Mouse (Mus musculus) left cerebral cortex, postnatal 4 days (tissue): ENCODE measurements around the gene Nup133. TPM values are rescaled to one million over a fixed set of nuclear protein-coding genes. Genes with fewer than 3 reads are reported as not detected.

Experiments
- DNase-seq: peaks from one replicate; pipeline ENCODE4 v3.0.0-alpha.2; 2022
- intact Hi-C: fragments of 180-260 bp; cut with DNase I; formaldehyde crosslinking; loops from one replicate; pipeline ENCODE4 v1.15.1; 2025
- total RNA-seq, 2 experiments: library from RNA; stranded (reverse); gene quantifications; 2 replicates each; pipeline ENCODE4 v1.2.3; 2021

Nup133 gene
- total RNA-seq, 2 experiments from 2014 or later = 27.6 to 28.9 TPM

DNA sequence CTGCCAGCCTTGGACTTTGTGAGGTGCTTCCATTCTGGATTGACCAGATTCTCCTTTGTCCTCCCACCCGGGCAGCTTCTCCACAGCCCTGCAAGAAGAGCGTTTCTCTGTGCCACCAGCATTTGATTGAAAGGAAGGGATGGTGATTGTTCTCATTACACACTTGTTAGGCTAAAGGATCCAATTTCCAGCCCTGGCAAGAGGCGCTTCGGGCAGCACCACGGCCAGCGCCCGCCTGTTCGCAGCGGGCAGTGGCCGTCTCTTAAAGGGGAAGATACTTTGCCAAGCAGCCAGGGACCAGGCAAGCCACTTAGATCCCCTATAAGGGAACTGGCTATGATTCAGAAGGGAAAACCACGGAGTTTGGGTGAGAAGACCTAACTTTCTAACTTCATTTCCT is 57.8 kb downstream of the Nup133 start:
- intact Hi-C loops = no loop called here
- DNase-seq = peak; percentile 63

DNA sequence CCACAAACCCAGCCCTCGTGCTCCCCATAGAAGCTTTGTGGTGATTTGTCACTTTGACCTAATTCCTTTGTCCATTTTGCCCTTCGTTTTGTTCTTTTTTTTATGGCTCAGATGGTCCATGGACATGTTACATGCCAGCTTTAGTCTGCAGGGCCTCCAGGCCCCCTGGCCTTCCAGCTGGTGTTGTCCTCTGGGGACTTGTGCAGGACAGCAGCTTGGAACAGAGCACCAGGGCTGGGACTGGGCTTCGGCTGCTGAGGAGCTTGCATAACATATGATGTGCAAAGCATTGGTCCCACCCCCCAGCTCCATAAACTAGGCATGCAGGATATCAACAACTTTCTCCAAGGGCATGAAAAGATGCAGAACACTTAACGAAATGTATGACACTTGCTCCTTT is 59.3 kb downstream of the Nup133 start:
- no peak for DNase-seq
- intact Hi-C loops = loop anchor here (5.0 kb wide), 1 partner anchor 42 kb away; no protein-coding TSS in a partner anchor

DNA sequence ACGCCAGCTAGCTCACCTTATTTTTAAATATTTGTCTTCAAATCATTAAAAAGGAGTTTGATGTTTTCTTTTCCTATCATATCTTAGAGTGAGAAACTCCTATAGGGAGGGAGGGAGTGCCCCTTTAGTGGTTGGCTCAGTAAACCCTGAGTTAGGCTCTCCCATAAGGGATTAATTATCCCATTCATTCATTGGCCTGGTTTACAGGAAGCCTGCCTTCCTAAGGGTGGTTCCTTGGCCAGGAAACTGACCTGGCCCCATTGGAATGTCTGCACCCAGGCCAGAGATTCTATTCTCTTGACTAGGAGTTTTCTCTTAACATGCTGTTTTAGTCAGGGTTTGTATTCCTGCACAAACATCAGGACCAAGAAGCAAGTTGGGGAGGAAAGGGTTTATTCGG is 61.1 kb downstream of the Nup133 start:
- no peak for DNase-seq
- intact Hi-C loops = loop anchor here (5.0 kb wide), 1 partner anchor 41 kb away; no protein-coding TSS in a partner anchor

DNA sequence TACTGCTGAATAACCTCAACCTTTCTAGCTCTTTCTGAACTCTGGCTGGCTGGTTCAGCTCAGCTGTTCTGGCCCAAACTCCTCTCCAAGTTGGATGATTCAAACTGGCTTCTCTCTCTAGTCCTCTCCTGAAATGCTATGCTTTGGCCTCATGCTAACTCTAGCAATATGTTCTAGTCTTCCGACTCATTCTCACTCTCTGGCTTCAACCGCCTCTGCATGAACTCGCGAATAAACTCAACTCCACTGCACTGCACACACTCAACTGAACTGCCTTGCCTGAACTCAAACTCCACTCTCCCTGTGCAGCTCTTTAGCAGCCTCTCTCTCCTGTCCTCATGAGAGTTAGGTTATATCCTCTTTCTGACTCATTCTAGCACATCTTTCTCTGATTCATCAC is 61.9 kb downstream of the Nup133 start:
- intact Hi-C loops = loop anchor here (5.0 kb wide), 1 partner anchor 40 kb away; no protein-coding TSS in a partner anchor
- no peak for DNase-seq

DNA sequence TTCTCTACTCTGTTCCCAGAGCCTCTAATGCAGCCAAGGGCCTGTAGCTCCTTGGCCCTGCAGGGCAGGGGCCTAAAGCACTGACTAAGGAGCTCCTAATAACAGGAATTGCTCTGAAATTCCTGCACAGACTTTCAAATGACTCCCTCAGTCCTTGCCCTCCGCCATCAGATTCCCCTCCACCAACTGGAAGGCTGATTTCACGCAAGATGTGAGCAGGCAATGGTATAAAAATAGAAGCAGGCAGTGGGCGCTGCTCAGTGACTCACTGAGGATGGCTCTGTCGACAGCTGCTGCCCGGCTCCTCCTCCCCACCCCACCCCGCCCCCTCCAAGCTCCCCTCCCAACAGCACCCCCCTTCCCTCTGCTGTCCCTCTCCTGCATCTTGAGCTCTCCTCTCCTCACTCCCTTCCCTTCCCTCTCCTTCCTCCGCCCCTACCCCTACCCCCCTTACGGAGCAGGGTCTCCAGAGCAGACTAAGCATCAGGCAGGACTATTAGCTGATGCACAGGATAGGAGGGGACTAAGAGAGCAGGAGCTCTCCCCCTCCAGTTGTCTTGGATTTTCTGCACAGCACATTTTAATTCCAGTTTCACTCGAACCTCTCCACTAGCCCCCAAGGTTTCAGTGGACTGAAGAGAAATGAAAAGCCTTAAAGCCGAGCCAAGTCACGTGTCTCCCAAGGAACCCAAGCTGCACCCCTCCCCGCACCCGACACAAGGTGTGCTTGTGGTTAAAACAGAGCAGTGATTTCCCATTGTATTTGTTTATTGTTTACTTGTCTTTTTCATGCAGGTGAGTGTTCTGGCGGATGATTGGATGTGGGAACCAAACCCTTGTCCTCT is 64.1 kb downstream of the Nup133 start:
- intact Hi-C loops = loop anchor here (5.0 kb wide), 1 partner anchor 38 kb away; no protein-coding TSS in a partner anchor
- peak; percentile 34 for DNase-seq

DNA sequence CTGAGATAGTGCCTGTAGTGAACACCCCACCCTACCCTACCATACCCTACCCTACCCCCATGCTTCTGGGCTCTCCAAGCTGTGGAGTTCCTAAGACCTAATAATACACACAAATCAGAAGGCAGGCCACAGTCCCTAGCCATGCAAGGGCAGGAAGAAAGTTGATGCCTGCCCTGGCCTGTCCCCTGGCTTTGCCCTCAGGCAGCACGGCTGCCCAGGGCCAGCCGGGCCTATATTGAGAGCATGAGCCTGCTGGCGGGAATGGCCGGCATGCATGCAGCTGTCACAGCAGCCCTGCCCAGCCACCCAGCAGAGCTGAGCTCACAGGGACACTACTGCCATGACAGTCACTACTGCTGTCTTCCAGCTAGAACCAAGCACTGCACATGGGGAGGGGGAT is 66.0 kb downstream of the Nup133 start:
- intact Hi-C loops = no loop called here
- no peak for DNase-seq

DNA sequence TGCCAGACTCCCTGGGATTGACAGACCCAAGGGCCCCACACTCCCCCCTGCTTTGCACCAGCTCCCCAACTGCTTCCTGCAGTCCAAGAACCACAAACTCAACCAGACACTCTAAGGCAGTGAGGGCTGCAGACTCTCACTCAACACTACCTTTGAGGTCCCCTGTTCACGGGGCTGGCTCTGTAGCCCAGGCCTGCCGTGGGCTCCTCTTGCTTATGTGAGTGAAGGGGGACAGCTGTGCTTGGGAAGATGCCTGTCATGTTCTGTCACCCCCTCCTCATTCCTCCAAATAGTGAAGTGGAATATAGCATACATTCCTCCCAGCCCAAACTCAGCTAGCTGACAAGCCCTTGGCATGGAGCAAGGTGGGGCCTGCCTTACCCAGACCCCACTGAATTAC is 66.7 kb downstream of the Nup133 start:
- DNase-seq = no peak
- intact Hi-C loops = no loop called here

DNA sequence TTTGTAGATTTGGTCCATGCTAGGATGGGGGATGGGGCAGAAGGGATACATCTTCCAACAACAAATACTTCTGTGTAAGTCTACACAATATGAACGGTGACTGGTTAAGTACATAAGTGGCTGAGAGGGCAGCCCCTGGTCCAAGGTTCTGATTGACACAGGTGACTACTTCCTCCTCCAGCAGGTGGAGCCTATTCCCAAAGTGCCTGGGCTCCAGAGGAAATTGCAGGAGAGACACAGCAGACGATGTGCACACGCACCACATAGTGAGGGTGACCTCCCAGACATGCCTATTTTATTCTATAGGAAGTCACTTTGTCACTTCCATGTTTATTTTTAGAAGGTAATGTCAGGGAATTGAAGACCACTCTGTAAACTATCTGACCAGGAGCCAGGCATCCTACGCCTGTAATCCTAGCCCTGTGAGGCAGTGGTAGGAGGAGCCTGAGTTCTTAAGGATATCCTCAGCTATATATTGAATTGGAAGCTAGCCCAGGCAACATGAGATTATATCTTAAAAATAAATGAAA is 68.2 kb downstream of the Nup133 start:
- intact Hi-C loops = no loop called here
- no peak for DNase-seq

DNA sequence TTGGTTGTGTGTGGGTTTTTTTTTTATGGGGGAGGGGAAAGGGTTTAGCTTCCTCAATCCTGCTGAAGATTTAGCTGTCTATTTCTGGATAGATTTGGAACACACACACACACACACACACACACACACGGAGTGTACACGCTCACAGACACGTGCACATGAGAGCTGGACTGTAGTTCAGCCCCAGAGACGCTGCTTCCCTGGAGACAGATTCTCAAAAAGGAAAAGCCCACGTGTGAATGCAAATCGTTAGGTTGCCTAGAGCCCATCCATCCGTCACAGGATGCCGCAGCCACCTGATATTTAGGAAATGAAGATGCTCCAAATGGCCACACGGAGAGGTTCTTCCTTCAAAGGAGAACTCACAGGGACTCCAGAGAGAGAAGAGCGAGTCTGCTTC is 68.8 kb downstream of the Nup133 start:
- DNase-seq = no peak
- intact Hi-C loops = no loop called here

DNA sequence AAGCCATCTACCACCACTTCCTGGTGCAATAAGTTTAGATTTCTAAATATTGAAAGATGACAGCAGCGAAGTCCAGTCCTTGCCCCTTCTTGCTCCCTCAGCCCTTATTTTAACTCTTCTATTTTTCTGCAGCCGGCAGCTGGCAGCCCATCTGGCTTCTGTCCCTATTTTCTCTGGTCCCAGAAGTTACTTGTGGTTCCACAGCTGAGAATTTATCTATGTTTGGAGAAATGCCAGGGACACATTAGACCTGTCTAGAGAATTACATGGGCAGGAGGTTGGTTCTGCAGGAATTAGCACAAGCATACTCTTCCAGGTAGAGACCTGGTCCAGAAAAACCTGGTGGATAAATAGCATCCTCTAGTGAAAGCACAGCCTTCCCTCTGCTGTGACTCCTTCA is 71.2 kb downstream of the Nup133 start:
- intact Hi-C loops = no loop called here
- DNase-seq = no peak

DNA sequence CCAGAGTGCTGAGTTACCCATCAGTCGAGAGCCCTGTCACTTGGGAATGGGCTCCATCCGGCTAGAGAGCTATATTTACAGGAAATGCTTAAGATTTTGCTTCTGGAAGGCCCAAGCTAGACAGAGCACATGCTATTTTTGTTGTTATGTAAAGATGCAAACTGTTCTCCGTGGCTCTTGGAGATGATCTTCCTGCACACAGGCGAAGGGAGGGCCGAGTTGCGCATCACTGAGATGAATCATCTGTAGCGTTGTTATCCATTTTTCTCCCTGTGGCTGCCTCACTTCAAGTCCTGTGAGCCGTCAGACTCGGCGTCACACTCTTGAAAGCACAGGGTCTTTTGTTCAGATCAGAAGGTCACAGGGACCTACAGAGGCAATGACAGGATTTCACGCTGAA is 74.7 kb downstream of the Nup133 start:
- no peak for DNase-seq
- intact Hi-C loops = no loop called here

DNA sequence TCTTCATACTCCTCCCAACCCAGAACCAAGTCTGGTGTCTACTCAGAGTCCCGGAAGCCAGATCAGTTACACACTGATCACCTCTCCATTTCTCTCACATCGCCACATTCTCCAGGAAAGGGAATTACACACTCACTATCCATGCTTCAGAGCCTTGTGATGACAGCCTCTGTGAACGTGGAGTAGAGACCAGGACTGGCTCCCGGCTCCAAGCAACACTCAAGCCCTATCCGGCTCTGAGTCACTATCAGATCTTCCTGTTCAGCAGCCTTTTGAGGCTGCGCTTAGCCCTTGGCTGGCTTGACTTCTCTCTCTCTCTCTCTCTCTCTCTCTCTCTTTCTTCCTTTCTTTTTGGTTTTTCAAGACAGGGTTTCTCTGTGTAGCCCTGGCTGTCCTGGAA is 75.7 kb downstream of the Nup133 start:
- DNase-seq = no peak
- intact Hi-C loops = no loop called here

DNA sequence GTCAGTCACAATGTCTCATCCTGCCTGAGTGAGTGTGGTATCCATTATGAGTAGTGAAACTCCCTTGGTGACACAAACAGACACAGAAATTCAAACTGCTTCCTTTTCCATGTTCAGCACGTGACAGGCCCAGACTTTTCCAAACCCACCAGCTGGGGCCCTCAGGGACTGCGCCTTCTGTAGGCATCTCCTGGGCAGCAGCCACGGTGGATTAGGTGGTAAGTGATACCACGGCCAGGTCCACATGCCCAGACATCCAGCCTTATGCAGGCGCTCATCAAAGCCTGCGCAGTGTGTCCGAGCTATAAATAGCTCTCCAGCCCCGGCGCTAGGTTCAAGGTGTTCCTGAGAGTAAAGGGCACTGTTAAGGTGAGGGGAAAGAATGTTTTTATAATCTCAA is 77.0 kb downstream of the Nup133 start:
- DNase-seq = no peak
- intact Hi-C loops = no loop called here

DNA sequence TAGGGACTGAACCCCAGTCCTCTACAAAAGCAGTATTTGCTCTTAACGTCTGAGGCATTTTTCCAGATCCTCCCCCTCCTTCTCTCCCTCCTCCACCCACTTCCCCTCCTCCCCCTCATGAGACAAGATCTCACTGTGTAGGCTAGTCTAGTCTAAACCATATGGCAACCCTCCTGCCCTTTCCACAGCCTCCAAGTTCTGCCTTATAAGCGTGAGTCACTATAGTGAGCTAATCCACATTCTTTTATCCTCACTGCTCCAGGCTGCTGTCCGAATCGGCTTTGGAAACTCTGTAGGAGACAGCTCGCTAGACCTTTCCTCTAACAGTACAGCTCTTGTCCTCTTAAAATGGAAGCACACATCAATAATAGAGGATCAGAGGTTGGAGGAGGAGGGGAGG is 82.1 kb downstream of the Nup133 start:
- intact Hi-C loops = no loop called here
- no peak for DNase-seq

DNA sequence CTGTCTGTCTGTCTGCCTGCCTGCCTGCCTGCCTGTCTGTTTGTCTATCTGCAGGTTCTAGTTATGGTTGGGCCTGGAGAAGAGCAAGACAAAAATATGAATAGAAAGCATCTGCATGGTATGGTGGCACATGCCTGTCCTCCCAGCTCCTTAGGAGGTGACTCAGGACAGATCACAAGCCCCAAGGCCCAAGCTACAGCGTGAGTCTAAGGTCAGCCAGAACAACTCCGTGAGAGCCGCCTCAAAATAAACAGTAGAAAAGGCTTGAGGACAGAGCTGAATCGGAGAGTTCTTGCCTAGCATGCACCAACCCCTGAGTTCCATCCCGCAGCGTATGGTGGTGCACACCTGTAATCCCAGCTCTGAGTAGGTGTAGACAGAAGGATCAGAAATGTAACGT is 83.3 kb downstream of the Nup133 start:
- intact Hi-C loops = no loop called here
- DNase-seq = no peak

DNA sequence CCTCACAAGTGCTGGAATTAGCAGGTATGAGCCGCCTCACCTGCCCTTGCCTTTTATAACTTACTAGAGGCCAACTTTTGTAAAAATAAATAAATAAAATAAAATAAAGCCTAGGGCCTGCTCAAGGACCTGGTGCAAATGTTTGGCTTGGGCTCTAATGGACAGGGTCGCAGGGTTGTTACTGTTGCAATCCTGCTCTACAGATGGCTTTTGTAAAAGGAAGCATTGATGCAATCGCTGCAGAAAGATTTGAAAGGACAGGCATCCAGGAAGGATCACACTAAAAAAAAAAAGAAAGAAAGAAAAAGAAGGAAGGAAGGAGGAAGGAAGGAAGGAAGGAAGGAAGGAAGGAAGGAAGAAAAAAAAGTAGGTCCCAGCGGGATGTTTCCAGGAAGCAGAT is 88.7 kb downstream of the Nup133 start:
- no peak for DNase-seq
- intact Hi-C loops = no loop called here

DNA sequence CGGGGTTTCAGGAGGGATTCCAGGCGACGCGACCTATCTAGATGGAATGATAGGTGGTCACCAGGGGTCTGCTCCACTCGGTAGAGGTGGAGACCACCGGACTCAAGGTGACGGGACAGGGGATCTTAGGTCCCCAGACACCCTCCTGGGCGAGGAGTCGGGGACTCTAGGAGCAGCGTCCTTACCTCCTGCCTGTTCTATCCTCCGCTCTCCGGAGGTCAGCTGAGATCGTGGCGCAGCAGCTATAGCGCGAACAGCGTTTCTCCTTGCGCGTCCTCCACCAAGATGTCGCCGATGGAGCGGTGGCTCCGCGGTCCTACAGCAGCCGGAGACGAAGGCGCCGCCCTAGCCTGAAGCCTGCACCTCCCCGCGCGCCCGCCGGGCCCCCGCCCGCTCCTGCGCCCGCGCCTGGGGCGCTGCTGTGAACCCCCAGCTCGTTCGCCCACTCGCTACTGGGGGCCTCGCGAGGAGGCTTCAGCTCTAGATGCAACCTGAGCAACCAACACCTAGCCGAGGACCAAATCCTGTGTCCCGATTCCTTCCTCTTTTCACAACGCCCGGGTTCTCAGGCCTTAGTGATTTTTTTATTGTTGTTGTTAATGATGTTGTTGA is 89.3 kb downstream of the Nup133 start, which contains the start of gene Ccsap:
TSS of gene Ccsap (minus strand) at position 562 of the 612 bp plus-strand sequence.
- intact Hi-C loops = no loop called here
- no peak for DNase-seq

DNA sequence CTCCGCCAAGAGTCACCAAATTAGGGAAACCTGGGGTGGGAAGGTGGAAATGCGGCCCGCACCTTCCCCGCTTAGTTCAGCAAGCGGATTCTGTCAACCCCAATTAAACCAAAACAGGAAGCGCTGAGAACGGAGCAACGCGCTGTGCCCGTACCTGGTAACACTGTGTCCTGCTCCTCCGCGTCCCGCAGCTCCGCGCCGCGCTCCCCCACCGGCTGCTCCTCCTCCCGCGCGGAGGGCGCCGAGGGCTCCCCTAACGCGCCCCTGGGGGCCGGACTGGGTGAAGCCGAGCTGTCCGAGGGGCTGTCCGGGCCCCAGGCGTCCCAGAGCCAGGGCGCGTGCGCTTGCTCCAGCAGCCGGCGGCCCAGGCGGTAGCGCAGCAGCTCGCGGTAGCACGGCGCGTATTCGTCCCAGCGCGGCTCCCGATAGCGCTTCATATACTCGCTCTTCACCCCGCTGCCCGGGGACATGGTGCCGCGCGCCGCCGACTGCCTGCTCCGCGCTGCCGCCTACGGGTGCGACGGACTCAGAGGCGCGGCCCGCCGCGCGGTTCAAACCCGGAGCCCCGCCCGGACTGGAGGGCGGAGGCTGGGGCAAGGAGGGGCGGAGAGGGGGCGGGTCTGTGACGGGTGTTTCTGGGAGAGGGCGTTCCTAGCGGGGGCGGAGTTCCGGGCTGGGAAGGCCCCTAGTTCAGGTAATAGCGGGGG is 90.0 kb downstream of the Nup133 start:
- intact Hi-C loops = no loop called here

DNA sequence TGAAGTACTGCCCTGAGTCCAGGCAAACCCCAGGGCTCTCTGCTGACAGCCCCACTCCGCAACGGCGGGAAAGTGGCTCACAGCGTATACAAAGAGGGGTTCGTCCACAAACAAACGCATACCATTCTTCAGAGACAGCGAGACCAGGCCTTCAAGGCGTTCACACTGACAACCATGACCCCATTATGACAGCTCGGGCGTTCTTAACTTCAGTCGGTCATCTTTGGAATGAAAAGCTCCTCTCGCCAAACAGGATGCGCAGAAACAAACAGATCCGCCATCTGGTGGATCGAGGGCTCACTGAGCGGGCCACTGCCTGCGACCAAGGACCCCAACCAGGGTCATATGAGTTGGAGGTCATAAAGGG is 90.5 kb downstream of the Nup133 start:
- peak; percentile 31 for DNase-seq
- intact Hi-C loops = no loop called here

More for the DNA sequence above, 90.0 kb downstream of the Nup133 start:
- peak; percentile 94 for DNase-seq

DNA sequence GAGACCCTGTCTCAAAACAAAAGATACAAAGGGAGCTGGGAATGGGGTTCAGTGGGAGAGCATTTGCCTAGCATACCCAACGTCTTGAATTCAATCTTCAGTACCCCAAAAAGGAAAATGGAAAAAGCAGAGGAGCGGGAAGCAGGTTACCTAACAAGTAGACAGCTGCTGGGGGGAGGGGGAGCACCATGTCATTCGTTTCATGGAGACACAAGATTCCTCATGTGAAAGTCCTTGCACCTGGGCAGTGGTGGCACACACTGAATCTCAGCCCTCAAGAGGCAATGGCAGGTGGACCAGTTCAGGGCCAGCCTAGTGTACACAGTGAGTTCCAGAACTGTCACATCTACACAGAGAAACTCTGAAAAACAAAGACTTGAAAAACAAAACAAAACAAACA is 91.7 kb downstream of the Nup133 start:
- DNase-seq = no peak
- intact Hi-C loops = no loop called here

DNA sequence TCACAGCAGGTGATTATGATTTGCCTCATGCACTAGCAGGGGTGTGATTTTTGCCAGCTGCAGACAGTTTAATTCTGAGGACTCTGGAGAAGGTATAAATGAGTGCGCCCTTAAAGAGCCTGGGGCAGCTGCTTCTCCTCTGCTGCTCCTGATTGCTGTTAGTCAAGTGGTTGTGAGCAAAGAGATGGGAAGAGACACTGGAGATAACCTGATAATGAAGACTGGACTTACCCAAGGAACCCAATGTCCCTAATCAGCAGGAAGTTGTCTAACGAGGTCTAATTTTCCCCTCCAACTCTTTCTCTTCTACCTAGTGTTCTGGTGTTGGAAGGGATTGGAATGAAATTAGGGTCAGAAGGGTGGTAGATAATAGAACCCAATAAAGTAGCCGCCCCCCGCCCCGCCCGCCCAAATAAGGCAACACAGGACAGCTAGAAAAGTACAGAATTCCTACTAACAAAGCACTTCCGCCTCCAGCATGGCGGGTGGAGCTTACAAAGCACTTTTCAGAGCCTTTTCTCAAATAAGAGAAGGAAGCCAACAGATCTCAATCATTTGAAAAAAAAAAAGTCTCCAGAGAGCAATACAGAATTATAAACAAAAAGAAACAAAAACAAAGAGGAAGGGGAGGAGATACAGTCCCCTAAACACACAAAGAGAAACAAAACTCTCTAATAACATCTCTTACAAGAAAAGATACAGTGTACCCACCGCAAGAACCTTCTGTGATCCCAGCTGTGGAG is 94.2 kb downstream of the Nup133 start:
- no peak for DNase-seq
- intact Hi-C loops = no loop called here
